Mouse (Mus musculus): ENCODE measurements at regions not wholly inside any gene's neighbourhood (a gene's known extent, or its start where the extent isn't known, plus 50 kb on each side); places are given as distances from the start of the nearest gene placed in this dataset.

DNA sequence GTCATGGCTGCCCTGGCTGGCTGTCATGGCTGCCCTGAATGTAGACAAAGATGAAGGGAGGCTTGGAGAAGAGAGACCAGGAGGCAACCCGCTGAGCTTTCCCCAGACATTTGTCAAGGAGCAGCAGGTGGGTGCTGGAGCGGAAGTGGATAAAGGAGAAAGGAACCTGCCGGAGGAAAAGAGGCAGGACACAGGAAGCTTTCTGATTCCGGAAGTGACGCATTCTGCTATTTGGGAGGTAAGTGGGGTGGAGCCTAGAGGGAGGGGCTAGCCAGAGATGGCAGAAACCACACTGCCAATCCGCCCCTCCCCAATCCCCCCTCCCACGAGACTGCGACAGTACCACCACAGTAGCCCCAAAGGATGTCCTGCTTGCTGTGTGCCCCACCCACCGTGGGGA, 80.1 kb downstream of the Gm572 start:
- WGBS, result 87% methylated on average over 9 of the region's 9 CpGs
- Histone ChIP-seq H3K27ac (ENCODE audit: insufficient read depth, low read depth, low read length) (no peak overlapping the region), H3K4me1 (ENCODE audit: control insufficient read depth, insufficient read depth, low read length) (no peaks in the 10 kb centered on the region), H3K4me3 (ENCODE audit: insufficient read depth, low read depth, low read length) (no peak overlapping the region)
- no peak for TF ChIP-seq CTCF (IDR thresholded peaks at IDR 0.05; ENCODE audit: insufficient read depth, low read depth, low read length)
- TF ChIP-seq POLR2A (IDR thresholded peaks at IDR 0.05; ENCODE audit: insufficient read depth, low read depth, low read length), result no peak

DNA sequence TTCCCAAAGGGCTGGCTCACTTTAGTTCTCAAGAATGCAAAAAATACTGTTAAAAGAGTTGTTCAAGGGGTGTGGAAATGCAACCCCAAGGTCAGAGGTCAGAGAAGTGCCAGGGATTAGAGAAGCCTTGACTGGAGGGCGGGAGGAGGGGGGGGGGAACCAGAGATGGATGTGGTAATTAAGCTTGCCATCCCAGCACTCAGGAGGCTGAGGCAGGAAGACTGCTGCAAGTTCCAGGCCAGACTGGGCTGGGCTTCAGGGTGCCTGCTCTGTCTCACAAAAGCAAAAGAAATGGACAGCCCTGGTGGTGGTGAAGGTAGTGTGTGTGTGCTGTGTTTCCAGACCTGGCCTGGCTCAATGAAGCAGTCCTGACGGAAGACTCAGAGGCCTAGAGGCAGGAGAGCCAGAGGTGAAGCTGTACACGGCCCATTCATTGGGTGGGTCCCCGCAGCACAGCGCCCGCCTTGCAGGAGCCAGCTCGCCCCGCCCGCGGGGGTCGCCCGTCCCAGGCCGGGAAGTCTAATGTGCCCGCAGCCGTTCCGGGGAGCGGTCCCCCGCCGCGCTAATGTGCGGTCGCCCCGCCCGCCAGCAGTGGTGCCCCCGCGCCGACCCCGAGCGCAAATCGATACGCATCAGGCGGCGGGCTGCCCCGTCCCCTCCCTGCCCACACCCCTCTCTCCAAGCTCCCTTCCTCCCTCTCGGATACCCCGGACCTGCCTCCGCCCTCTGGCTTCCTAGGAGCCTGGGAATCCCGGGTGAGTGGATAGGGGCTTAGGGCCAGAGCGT, 80.1 kb upstream of the Casz1 start:
- Histone ChIP-seq H3K27ac (ENCODE audit: insufficient read depth, low read depth, low read length) (no peak overlapping the region), H3K4me3 (ENCODE audit: insufficient read depth, low read depth, low read length) (no peak overlapping the region), H3K4me1 (ENCODE audit: control insufficient read depth, insufficient read depth, low read length) (no peaks in the 10 kb centered on the region)
- 17% methylated on average over 38 of the region's 39 CpGs for WGBS
- no peak for TF ChIP-seq CTCF (IDR thresholded peaks at IDR 0.05; ENCODE audit: insufficient read depth, low read depth, low read length)
- no peak for TF ChIP-seq POLR2A (IDR thresholded peaks at IDR 0.05; ENCODE audit: insufficient read depth, low read depth, low read length)

DNA sequence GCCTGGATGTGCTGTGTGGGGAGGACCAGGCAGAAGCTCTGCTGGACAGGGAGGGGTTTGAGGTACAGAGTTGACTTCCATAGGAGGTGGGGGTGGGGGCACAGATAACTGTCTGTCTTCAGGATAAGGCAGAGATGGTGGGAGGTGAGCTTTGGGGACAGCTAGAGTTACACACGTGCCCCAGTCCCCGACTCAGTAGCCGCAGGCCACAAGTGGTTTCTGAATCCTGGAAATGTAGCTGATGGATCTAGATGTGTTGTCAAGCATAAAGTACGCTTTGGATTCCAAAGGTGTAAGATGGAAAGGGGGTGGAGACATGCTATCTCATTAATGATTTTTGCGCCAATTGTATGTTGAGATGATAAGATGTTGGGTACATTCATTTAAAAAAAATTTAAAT, 75.4 kb upstream of the Casz1 start:
- no peak for TF ChIP-seq POLR2A (IDR thresholded peaks at IDR 0.05; ENCODE audit: insufficient read depth, low read depth, low read length)
- no peak for TF ChIP-seq CTCF (IDR thresholded peaks at IDR 0.05; ENCODE audit: insufficient read depth, low read depth, low read length)
- WGBS, result 95% methylated on average over 5 of the region's 5 CpGs
- no peak overlapping the region for H3K4me3 ChIP-seq (ENCODE audit: insufficient read depth, low read depth, low read length)
- H3K4me1 ChIP-seq (ENCODE audit: control insufficient read depth, insufficient read depth, low read length), result no peaks in the 10 kb centered on the region
- no peak overlapping the region for H3K27ac ChIP-seq (ENCODE audit: insufficient read depth, low read depth, low read length)

DNA sequence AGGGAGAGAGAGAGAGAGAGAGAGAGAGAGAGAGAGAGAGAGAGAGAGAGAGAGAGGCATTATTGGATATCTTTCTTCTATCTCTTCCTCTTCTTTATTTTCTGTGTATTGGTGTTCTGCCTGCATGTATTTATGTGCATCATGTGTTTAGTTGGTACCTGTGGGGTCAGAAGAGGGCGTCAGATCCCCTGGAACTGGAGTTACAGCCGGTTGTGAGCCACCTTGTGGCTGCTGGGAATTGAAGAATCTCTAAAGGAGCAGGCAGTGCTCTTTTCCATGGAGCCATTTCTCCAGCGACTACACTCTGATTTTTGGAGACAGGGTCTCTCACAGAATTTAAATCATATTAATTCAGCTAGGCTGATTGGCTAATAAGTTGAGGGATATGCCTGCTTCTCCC, 72.6 kb upstream of the Casz1 start:
- Histone ChIP-seq H3K4me1 (ENCODE audit: control insufficient read depth, insufficient read depth, low read length) (no peaks in the 10 kb centered on the region), H3K27ac (ENCODE audit: insufficient read depth, low read depth, low read length) (no peak overlapping the region), H3K4me3 (ENCODE audit: insufficient read depth, low read depth, low read length) (no peak overlapping the region)
- no peak for TF ChIP-seq POLR2A (IDR thresholded peaks at IDR 0.05; ENCODE audit: insufficient read depth, low read depth, low read length)
- TF ChIP-seq CTCF (IDR thresholded peaks at IDR 0.05; ENCODE audit: insufficient read depth, low read depth, low read length), result no peak
- WGBS, result 65% methylated on average over 3 of the region's 3 CpGs

DNA sequence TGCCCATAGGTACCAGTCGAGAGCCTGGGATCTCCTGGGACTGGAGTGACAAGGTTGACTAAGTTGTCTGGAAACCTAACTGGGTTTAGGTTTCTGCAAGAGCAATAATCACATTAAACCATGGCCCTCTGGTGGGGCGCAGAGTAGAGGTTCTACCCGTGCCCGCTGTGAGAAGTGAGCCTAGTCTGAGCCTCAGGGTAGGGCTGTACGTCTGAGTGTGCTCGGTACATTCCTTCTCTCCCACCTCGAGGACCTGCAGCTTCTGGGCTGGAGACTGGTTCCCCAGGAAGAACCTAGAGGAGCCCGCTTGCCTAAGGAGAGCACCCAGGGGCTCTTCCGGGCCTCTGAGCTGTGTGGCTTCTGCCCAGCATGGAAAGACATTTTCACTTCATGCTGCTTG, 70.2 kb upstream of the Casz1 start:
- H3K27ac ChIP-seq (ENCODE audit: insufficient read depth, low read depth, low read length), result no peak overlapping the region

DNA sequence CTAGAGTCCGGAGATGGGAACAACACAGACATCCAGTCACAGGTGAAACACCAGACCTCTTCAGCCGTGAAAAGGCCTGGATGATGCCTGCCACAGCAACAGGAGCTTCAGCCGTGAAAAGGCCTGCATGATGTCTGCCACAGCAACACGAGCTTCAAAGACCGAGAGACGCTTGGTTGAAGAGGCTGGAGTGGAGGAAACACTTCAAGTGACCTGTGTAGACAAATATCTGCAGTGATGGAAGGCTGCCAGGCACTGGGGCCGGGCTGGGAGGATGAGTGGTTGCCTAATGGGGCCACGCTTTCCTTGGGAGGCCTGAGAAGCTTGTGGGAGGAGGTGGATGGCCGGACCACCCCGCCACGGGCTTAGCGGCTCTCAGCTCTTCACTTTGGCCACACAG, 69.7 kb upstream of the Casz1 start:
- WGBS, result 86% methylated on average over 12 of the region's 12 CpGs
- H3K4me1 ChIP-seq (ENCODE audit: control insufficient read depth, insufficient read depth, low read length), result no peaks in the 10 kb centered on the region
- H3K4me3 ChIP-seq (ENCODE audit: insufficient read depth, low read depth, low read length), result no peak overlapping the region
- no peak overlapping the region for H3K27ac ChIP-seq (ENCODE audit: insufficient read depth, low read depth, low read length)
- TF ChIP-seq POLR2A (IDR thresholded peaks at IDR 0.05; ENCODE audit: insufficient read depth, low read depth, low read length) (no peak), CTCF (IDR thresholded peaks at IDR 0.05; ENCODE audit: insufficient read depth, low read depth, low read length) (no peak)

More for the DNA sequence above, 70.2 kb upstream of the Casz1 start:
- Histone ChIP-seq H3K4me3 (ENCODE audit: insufficient read depth, low read depth, low read length) (no peak overlapping the region), H3K4me1 (ENCODE audit: control insufficient read depth, insufficient read depth, low read length) (no peaks in the 10 kb centered on the region)
- no peak for TF ChIP-seq CTCF (IDR thresholded peaks at IDR 0.05; ENCODE audit: insufficient read depth, low read depth, low read length)
- TF ChIP-seq POLR2A (IDR thresholded peaks at IDR 0.05; ENCODE audit: insufficient read depth, low read depth, low read length), result no peak
- 88% methylated on average over 9 of the region's 9 CpGs for WGBS

DNA sequence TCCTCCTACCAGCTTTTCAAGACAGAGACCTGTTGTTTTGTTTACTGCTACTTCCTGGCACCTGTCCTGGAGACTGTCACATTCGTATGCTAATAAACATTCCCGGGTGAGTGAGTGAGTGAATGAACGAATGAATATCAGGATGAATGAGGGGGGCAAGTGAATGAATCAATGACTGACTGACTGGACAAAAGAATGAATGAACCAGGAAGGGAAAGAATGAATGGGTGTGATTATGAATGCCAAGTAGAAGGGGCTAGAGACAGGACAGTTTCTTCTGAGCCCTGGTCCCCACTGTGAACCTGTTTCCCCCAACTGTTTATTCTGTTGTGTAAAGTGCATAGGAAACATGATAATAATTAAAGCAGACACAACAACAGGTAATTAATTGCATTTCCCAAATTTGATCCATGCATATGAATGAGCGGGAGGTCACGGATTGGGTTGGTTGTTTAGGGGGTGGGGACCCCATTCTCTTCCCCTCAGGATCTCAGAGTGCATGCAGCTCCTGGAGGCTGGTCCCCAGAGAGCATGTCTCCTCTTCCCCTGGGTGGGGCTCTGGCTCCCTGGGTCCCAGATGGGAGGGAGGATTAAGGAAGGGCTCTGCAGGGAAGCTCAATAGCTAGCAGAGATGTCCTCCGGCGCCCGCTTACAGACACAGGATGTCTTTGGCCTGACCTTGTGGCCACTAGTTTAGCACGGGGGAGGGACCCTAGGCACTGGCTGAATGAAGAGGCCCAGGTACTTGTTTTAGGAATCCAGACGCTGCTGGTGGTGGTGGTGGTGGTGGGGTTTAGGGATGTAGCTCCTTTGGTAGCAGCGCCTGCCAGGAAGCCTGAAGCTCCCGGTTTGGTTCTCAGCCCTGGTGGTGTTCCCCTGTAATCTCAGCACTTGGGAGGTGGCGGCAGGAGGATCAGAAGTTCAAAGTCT, 65.4 kb upstream of the Casz1 start:
- Histone ChIP-seq H3K4me3 (ENCODE audit: insufficient read depth, low read depth, low read length) (no peak overlapping the region), H3K4me1 (ENCODE audit: control insufficient read depth, insufficient read depth, low read length) (peaks cover 6% of the 10 kb centered on the region; the same call in 1 of the 2 replicates), H3K27ac (ENCODE audit: insufficient read depth, low read depth, low read length) (no peak overlapping the region)
- TF ChIP-seq CTCF (IDR thresholded peaks at IDR 0.05; ENCODE audit: insufficient read depth, low read depth, low read length) (no peak), POLR2A (IDR thresholded peaks at IDR 0.05; ENCODE audit: insufficient read depth, low read depth, low read length) (no peak)
- 55% methylated on average over 13 of the region's 13 CpGs for WGBS

DNA sequence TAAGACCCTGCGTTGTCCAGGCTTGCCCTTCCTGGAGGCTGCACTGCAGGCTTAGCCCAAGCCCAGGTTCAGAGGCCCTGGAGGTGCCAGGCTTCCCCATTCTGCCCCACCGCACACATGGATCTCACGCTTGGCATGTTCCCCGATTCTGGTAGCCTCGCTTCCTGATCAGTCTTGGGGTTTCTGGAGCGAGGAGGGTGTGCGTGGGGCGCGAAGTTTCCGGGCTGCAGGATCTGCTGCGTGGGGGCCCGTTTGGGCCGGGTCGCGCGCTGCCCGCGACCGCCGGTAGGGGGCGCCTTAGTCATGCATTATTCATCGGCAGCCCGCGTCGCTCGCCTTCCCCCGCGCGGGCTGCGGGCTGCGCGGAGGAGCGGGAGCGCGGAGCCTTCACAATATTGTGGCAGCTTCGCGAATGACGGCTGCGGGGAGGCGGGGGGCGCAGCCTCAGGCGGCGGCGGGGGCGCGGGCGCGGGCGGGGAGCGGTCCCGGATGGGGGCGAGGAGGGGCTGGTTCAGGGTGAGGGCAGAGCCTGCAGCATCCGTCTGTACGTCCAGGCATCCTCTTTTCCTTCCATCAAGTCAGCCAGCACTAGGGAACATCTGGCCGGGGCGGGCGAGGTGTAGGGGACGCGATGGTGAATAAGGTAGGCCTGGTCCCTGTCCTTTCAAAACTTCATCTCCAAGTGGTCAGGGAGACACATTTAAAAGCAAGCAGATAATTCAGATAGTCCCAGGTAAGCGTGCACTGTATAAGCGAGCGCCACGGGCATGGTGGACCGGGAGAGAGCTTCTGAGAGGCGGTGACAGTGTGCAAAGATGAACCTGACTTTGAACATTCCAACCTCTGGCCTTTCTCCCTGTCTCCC, 61.4 kb upstream of the Casz1 start:
- TF ChIP-seq CTCF (IDR thresholded peaks at IDR 0.05; ENCODE audit: insufficient read depth, low read depth, low read length), result peak; percentile 89
- TF ChIP-seq POLR2A (IDR thresholded peaks at IDR 0.05; ENCODE audit: insufficient read depth, low read depth, low read length), result no peak
- WGBS, result 6% methylated on average over 53 of the region's 65 CpGs
- Histone ChIP-seq H3K4me1 (ENCODE audit: control insufficient read depth, insufficient read depth, low read length) (peaks cover 6% of the 10 kb centered on the region; the same call in 1 of the 2 replicates), H3K27ac (ENCODE audit: insufficient read depth, low read depth, low read length) (no peak overlapping the region), H3K4me3 (ENCODE audit: insufficient read depth, low read depth, low read length) (peak overlapping the region; percentile 9)

Data from olfactory bulb, adult 2 months (tissue).